Mouse (Mus musculus) right cerebral cortex, postnatal 14 days (tissue): ENCODE measurements around the gene Tmf1.

Experiments
- DNase-seq: peaks from one replicate; pipeline ENCODE4 v3.0.0; 2022

Tmf1 gene

DNA sequence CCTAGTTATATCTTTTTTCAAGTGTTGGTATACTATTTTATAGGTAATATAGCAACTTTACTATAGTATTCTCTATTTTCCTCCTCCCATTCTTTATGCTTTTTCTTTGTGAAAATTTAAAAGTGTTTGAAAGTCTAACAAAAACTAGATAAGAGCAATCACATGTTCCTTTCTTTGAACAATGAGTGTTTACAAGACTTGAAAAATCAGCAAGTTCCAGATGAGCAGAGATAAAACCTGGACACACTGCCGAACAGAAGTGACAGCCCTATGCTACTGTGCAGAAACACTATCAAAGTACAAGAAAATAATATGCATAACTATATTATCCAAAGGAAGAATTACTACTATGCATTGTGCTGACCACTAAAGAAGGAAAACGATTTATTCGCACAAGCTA is 23.6 kb upstream of the Tmf1 start:
- no peak for DNase-seq

DNA sequence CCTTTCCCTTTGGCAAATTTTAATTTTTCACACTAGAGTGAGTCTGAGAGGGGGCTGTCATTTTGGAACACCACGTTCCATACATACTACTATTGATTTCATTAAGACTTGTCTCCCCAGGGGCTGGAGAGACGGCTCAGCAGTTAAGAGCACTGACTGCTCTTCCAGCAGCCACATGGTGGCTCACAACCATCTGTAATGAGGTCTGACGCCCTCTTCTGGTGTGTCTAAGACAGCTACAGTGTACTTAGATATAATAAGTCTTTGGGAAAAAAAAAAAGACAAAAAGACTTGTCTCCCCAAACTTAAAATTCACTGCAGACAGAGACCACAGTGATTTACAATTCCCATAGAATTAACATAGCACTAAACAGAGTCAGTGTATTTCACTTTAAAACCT is 21.5 kb upstream of the Tmf1 start:
- no peak for DNase-seq

DNA sequence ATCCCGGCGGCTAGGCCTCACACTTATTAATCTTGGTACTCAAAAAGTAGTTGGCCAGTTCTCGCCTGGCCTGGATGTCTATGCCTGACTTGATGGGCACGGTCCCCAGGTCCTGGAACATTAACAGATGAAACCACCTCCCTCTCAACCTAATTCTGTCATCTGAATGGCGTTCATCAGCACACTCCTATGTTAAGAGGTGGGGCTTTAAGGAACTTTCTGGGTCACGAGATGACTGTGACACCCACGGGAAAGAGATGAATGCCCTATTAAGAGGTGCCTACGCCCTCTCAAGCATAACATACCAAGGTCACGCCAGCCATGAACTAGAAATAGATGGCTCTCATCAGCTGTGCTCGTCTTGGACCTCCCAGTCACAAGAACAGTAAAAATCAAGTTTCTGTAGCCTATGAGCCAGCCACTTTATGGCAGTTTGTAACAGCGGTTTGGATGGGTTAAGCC is 476 bp upstream of the Tmf1 start:
- DNase-seq = no peak

DNA sequence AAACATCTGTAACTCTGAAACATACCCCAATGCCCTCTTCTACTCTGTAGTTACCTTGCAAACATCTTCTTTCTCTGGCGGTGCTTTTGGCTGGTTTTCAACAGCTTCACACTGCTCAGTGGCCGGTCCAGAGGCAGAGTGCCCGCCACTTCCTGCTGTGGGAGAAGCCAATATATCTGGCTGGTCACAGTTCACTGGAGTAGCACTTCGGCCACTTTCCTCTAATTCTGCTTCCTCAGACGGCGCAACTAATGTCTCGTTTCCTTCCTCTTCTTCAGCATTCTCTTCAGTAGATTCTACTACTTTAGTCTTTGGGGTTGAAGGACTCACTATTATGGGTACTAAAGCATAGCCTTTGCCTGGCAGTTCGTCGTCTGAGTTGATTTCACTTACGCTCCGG is 3.2 kb downstream of the Tmf1 start:
- DNase-seq = no peak

DNA sequence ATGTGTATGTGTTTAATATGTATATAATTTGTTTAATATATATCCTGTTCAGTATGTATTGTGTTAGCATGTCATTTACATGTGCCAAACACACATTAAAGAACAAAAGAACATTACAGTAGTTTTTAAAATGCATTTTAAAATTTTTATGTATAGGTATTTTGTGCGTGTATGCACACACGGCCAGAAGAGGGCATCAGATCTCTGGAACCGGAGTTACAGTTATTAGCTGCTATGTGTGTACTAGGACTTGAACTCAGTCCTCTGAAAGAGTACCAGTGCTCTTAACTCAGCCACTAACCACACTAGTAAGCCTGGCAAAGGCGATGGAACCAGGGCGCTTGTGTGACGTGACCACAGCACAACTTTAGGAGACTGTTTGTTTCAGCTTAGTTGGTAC is 28.8 kb downstream of the Tmf1 start:
- no peak for DNase-seq

DNA sequence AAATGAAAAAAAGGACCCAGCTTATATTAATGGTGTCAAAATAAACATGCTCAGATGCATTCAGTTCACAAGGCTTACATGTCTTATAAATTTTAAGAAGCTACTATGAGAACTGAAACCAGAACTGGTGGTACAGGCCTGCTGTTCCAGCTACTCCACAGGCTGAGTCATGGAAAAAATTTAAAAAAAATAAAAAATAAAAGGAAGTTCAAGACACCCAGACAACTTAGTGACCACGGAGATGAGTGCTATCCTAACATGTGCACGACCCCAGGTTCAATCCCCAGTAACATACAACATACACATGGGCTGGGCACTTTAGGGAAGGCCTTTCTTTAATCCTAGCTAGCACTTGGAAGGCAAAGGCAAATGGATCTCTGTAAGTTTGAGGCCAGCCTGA is 29.2 kb downstream of the Tmf1 start:
- no peak for DNase-seq

DNA sequence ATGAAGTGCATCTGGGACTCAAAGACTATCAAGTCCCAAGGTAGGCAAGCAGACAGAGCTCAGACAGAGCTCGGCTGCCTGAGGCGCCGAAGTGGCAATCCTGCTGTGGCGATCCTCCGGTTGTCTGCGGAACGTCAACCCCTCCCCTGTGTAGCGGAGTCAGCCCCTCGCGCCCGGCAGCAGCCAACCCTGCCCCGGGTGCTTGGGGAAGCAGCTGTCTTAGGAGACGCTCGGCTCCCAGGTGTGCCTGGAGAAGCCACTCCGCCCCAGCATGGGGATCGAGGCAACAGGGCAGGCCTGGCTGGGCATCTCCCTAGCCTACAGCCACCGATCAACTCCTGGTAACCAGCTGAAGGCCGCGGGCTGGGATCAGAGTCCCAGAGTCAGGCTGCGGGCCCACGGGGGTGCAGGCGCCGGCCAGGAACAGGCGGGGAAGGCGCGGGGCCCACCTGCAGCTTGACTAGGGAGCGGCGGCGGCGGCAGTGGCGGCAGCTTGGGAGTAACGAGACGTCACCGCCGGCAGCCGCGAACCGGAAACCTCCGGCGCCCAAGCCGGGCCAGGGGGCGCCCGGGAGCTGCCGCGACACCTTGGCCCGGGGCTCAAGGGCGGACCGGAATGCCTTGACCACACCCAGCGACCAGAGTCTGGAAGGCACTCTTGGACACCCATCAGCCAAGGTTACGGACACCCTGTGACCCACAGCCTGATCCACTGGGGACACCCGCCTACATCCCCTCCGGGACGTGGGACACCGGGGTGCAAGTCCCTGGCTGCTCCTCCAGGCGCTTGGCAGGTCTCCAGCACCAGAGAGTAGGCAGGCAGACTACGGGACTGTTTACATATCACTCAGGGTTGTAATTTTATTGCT is 30.3 kb downstream of the Tmf1 start, which contains the start of gene Eogt:
Gene Eogt, minus strand, starts transcription at position 800 of the 869 bp plus-strand sequence.
- peak; percentile 73 for DNase-seq

DNA sequence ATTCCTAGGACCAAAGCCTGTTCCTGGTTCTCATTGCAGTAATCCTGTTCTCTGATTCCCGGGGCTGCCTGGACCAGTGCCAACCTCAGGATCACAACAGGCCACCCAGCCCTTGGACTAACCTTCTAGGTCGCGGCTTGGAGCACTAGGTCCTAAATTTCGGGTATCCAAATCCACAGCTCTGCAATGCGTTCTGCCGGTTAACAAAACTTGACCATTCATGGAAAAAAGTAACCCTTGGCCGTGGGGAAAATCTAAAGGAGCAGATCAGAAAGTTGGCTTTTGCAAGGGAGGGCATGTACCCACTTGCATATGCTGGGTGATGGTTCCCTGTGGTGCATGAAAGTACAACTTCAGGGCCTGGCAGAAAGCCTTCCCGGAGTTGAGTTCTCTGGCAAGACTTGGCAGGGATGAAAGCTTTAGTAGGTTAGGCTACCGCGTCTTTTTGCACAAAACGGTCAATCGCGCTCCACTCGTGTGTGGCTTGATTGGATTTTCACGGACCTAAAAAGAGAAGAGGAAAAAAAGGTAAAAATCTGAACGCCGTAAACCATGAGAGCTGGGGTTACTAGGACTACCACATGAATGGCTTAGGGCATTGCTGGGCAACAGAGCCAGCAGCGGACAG is 31.1 kb downstream of the Tmf1 start:
- peak; percentile 63 for DNase-seq

DNA sequence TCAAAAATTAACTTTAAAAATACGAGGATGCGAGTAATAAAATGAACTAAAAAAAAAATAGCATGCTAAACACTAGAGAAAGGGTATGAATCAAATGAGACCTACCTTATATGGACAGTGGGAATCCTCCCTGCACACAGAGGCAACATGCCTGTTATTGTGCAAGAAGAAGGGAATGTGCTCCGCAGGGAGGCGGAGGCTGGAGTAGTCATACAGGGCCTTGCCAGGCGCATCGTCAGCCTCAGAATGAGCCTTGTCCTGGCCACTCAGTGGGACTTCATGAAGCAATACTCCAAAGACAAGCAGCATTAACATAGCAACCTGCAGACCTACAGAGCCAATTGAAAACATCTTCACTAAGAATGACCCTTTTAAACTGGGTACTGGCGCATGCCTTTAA is 33.8 kb downstream of the Tmf1 start:
- DNase-seq = no peak

DNA sequence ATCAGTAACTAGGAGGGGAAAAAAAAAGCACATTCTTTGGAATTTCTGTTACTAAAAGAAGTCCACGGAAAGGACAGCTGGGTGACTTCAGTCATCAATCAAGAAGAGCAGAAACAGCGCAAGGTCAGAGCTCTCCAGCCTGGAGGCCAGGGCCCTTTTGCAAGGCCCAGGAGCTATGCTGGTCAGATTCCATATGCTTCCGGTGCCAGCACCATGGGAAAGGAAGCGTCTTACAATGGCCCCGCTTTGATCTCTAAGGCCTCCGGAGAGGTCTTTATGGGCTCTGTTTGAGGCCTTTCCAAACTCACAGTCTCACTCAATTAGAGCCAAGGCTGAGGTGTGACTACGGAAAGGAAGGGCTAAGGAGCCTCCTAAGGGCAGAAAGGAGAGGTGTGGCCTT is 34.6 kb downstream of the Tmf1 start:
- DNase-seq = no peak

DNA sequence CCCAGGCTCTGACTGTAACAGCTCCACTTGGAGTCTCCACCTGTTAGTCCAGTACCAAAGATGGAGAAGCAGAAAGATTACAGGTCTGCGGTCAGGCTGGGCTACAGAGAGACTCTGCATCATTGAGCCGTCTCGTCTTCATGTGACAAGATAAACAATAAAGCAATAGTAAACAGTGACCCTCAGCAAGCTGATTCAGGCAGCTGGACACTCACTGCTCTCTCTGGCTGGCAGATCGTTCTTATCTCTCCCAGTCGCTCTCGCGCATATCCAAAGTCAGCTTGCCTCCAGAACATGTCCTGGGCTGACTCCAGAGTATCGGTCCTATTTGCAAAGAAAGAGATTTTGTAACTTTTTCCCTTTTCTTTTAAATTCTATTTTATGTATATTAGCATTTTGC is 36.3 kb downstream of the Tmf1 start:
- DNase-seq = no peak

DNA sequence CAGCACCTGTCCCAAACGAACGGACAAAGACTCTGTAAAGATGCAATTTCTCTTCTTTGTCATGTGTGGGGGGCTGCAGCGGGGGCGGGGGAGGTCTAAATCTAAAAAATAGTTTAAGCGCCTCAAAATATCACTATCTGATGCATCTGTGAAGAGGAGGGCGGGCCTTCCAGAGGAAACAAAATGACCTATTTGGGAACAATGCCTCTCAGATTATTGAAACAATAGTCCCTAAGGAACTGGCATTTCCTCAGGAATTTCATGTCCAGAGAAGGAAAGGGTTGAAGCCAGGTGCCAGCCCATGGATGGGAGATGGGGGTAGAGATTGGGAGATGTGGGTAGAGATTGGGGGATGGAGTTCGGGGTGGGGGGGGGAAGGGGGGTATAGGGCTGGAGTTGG is 37.1 kb downstream of the Tmf1 start:
- DNase-seq = no peak

DNA sequence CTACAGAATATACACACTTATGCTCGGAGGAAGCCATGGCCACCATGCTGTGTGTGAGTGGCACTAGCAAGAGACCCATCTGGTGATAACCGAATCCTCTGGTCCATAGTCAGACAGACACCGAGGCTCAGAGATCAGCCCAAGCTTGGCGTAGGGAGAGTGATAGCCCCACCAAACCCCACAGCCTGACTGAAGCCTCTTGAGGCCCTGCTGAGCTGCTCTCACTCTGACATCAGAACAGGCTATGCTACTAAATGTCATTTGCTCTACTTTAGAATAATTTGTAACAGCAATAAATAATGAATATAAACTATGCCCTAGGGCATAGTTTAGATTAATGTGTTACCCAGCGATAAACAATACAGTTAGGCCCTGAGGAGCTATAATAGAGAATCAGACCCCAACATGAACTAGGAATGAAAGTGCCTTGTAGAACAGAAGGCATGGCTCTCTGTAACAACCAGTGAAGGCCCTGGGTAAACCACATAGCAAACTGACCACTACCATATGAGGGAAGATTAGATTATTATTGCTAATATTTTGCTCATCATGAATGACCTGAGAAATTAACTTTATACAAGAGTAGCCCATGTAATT is 46.1 kb downstream of the Tmf1 start:
- DNase-seq = no peak

DNA sequence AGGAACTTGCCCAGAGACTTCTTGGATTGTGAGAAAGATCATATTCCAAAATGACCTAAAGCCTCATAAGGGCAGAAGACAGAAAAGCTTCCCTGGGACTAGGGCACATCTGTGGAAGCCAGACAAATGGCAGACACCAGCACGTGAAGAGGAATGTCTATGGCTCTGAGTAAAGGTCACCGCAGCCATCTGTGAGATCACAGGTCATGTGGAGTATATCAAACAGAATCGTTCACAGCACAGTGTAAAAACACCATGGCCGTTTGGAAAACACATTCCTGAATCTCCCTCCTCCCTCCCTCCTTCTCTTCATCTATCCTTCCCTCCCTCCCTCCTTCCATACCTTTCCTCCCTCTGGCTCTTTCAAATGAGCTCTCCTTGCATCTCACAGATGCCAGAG is 47.1 kb downstream of the Tmf1 start:
- no peak for DNase-seq

DNA sequence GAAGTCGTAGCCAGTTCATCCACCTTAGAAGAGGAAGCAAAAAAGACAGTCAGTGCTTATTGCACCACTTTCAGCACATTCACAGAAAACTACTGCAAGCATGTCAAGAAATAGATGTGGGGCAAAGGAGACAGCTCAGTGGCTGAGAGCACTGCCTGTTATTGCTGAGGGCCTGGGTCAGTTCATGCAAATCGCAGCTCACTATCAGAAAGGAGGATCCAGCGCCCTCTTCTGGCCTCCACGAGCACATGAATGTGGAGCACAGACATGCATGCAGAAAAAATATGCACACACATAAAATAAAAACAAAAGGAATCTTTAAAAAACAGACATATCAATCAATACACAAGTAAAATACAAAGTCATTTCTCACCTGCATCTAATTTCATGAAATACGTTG is 47.9 kb downstream of the Tmf1 start:
- DNase-seq = no peak

DNA sequence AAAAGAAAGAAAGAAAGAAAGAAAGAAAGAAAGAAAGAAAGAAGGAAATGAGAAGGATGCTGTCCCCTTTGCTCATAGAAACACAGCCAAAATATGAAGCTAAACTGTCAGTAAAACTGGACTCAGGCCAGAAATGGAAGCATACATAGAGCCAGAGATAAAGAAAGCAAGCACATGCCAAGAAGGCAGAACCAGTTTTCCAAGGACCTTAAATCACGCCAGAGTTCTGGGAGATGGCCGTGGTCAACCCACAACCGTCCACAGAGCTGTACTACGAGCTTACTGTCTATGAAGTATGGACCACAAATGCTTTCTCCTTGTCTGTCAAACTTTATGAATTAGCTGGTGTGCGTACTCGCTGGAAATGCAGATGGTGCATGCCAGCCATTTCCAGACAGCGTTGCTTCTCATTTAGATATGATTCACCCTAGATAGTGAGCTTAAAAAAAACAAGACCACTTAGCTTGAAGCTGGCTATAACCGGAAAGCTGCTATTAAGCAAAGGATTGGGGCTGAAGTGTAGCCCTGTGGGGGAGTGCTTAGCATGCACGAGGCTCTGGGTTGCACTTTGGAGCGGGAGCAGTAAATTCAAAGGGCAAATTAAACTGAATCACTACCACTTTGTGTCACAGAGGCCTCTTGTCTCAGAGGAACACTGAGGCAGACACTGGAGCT is 54.4 kb downstream of the Tmf1 start:
- no peak for DNase-seq

DNA sequence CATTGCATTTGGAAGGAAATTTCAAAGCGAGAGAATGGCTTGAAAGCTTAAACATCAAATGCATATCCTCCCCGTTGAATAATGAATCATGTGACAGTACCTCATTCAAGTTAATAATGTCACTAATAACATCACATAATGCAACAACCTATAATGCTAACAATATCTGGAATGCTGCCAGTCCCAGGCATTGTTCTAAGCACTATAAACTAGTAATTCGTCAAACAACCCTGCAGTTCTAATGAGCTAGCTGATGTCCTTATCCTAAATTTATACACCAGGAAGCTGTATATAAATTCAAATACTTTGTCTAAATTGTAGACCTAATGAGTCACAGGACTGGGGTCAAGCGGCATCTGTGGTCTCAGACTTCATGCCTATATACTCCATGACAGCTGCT is 58.0 kb downstream of the Tmf1 start:
- no peak for DNase-seq

DNA sequence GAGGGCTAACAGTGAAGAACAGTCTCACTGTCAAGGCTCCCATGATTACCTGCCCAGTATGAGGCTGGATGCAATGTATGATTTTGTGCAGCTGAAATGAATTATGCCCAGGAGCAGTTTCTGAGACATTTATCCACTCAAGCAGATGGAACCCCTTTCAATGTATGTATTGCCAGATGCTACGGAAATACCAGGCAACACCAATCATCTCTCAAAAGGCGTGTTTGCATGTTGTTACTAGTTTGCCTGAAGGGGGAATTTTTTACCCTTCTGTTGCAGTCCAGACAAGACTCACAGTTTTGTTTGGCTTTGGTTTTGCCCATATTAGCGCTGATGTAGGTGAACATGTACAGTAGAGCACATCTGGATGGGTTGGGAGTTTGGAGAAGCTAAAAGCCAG is 60.6 kb downstream of the Tmf1 start:
- DNase-seq = no peak

DNA sequence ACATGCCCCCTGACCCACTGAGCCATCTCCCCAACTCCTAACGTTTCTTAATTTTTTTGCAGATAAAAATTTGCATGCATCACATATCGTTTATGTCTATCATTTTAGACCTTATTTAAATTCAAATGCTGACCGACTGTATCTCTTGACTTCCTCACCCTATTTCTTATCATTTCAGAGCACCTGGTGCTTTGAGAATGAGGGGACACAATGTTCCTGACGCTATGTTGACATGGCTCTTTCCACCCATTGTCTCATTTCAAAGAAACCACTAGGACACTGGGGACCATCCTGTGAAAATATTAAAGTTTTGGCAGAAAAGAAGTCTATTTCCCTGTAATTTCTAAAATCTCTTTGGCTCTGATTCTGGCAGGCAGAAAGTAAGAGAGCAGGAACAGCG is 62.0 kb downstream of the Tmf1 start:
- DNase-seq = no peak

DNA sequence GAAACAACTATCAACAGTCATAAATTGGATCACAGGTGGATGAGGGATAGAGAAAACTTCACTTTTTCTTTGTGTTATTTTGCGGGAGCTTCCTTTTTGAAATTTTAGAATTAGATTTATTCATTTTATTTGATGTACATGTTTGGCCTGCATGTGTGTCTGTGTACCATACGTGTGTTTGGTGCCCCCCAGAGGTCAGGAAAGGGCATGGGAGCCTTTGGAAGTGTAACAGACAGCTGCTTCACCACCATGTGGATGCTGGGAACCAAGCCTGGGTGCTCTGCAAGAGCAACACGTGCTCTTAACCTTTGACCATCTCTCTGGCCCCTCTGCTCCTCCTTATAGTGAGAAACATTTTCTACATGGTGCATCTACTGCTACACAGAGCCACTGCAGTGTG is 64.1 kb downstream of the Tmf1 start:
- DNase-seq = no peak

DNA sequence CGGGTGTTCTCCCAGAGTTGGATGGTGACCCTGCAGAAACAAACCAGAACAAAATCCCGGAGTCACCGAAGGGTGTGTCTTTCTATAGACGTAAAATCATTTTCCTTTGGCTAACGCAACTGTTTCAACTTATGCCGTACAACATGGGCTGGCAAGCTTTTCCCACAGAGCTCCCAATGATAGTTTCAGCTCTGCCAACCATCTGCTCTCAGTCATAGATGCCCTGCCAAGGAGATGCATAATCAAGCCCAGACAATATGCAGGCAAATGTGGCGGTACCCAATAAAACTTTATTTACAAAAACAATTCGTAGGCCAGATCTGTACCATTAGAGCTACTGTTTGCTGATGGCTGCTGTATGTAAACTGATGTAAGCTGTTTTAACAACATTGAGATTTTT is 66.7 kb downstream of the Tmf1 start:
- no peak for DNase-seq

DNA sequence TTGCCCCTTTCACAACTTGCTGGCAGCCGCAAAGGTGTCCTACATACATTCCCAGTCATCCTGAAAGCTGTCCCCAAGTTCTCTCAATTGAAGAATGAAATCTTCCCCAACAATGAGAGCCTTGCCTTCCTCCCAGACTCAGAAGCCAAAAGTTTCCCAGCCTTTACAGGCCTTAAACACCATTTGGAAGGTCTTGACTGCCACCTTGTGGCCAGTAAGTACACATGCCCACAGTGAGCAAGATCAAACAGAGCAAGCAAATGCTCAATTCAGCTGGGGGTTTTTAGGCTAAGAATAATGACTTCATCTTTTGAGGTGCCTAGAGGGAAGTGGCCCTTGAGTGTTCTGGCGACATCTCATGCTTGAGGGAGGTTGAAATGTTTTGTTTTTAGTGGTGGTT is 72.1 kb downstream of the Tmf1 start:
- peak; percentile 60 for DNase-seq

DNA sequence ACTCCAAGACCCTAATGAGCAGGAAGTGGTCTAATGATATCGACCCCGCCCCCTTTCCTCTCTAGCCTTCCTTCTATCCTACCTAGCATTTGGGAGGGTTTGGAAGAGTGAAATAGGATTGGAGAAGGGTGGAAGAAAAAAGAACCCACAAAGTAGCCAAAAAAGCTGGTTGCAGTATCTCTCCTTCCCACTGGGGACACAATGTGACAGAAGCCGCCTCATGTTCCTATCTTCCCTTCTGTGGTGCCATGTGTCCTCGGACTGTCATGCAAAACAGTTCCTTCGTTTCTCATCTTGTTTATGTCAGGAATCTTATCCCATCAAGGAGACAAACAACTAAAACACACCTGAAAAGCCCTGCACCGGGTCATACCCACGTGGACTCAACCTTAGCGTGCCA is 72.8 kb downstream of the Tmf1 start:
- no peak for DNase-seq
